9 mouse cellular contexts compared by ENCODE assay signal in genomic region chr10:60885348-60886275, GRCm38 (mm10). TPM values are rescaled to one million over a fixed set of nuclear protein-coding genes. Genes with fewer than 3 reads are reported as not detected.
DNase-seq lines count a peak whose midpoint lies in the region; ATAC-seq lines count a peak whose summit lies in the region.
"Had no signal": no experiment of that assay in that cellular context is flagged by ENCODE, and none has a peak within 500 bp of the region (broad histone marks: within the 10 kb centered on the region; RNA-seq: fewer than 3 reads in every experiment).

No protein-coding gene starts in this region.

- DNase-seq in right cerebral cortex, postnatal 10 days (ENCODE audit: low spot score in 2 of 2): peak; percentile 31 to 34
- DNase-seq in right cerebral cortex, postnatal 25 days: no peak
- DNase-seq in hindbrain, embryonic 10.5 days (ENCODE audit: low spot score): peak; percentile 76
- no peak for DNase-seq in left cerebral cortex, postnatal 14 days (ENCODE audit: low spot score in 2 of 2)
- no peak for DNase-seq in urinary bladder, postnatal 25 days (ENCODE audit: low spot score)
- DNase-seq in thymus, adult 18-20 months: no peak

- H3K4me2 ChIP-seq in liver, embryonic 16.5 days (ENCODE audit: low read depth, low read length): peak overlapping the region; percentile 6; the same call in 1 of the 2 replicates
- peak overlapping the region; percentile 31; the same call in 1 of the 2 replicates for H3K4me2 ChIP-seq in stomach, embryonic 16.5 days (ENCODE audit: low read depth, low read length)

- no peaks in the 10 kb centered on the region for H3K9me3 ChIP-seq in hindbrain, embryonic 10.5 days
- no peaks in the 10 kb centered on the region for H3K9me3 ChIP-seq in liver, embryonic 16.5 days (replicated peaks; ENCODE audit: control insufficient read depth, low read length)
- no peaks in the 10 kb centered on the region for H3K9me3 ChIP-seq in stomach, embryonic 16.5 days (replicated peaks; ENCODE audit: control insufficient read depth, low read length)

- H3K4me3 ChIP-seq in hindbrain, embryonic 10.5 days: peak overlapping the region; percentile 36
- H3K4me3 ChIP-seq in liver, embryonic 16.5 days (ENCODE audit: low read depth, low read length): no peak overlapping the region
- H3K4me3 ChIP-seq in stomach, embryonic 16.5 days (replicated peaks; ENCODE audit: low read length): no peak overlapping the region

- intact Hi-C loops in left cerebral cortex, postnatal 14 days (cut with DNase I): no loop called here

- H3K36me3 ChIP-seq in hindbrain, embryonic 10.5 days: no peaks in the 10 kb centered on the region
- no peaks in the 10 kb centered on the region for H3K36me3 ChIP-seq in liver, embryonic 16.5 days (ENCODE audit: control insufficient read depth, insufficient read depth)
- H3K36me3 ChIP-seq in stomach, embryonic 16.5 days (ENCODE audit: control insufficient read depth, insufficient read depth, low read length): no peaks in the 10 kb centered on the region

- H3K27ac ChIP-seq in hindbrain, embryonic 10.5 days: peak overlapping the region; percentile 79
- H3K27ac ChIP-seq in liver, embryonic 16.5 days (ENCODE audit: low read length): no peak overlapping the region
- H3K27ac ChIP-seq in stomach, embryonic 16.5 days (ENCODE audit: low read length): no peak overlapping the region

- no peak for ATAC-seq in liver, embryonic 16.5 days (ENCODE audit: low read depth)
- peak; percentile 46; the same call in 1 of the 2 replicates for ATAC-seq in stomach, embryonic 16.5 days (ENCODE audit: insufficient read depth, low FRiP score)
- ATAC-seq: Patski had no signal

- H3K27me3 ChIP-seq in hindbrain, embryonic 10.5 days (ENCODE audit: insufficient read depth, poor library complexity, severe bottlenecking): peaks cover 59% of the 10 kb centered on the region
- H3K27me3 ChIP-seq in liver, embryonic 16.5 days (ENCODE audit: control insufficient read depth, insufficient read depth, low read depth, low read length): no peaks in the 10 kb centered on the region
- H3K27me3 ChIP-seq in stomach, embryonic 16.5 days (ENCODE audit: control insufficient read depth, insufficient read depth, low read length): no peaks in the 10 kb centered on the region

- WGBS in hindbrain, embryonic 10.5 days: 25% methylated on average over 25 of the region's 25 CpGs
- 31% methylated on average over 25 of the region's 25 CpGs for WGBS in liver, embryonic 16.5 days (ENCODE audit: insufficient replicate concordance)
- WGBS in stomach, embryonic 16.5 days: 27% methylated on average over 25 of the region's 25 CpGs

- no peak overlapping the region for H3K9ac ChIP-seq in liver, embryonic 16.5 days (ENCODE audit: low read depth, low read length)
- no peak overlapping the region for H3K9ac ChIP-seq in stomach, embryonic 16.5 days (ENCODE audit: low read length)

- H3K4me1 ChIP-seq in hindbrain, embryonic 10.5 days (replicated peaks): peaks cover 31% of the 10 kb centered on the region
- H3K4me1 ChIP-seq in liver, embryonic 16.5 days (ENCODE audit: control insufficient read depth, low read depth, low read length): no peaks in the 10 kb centered on the region
- no peaks in the 10 kb centered on the region for H3K4me1 ChIP-seq in stomach, embryonic 16.5 days (ENCODE audit: control insufficient read depth, insufficient read depth, low read length)

RNA-seq across cellular contexts. Expression of gene Unc5b, which starts 54.2 kb away (rescaled TPM):
- polyA plus RNA-seq in hindbrain, embryonic 10.5 days (2016; fragmentation: Nextera tagmentation; extraction: Ambion mirVana): 2.4 and 2.6 TPM in 2 replicates
- polyA plus RNA-seq in liver, embryonic 16.5 days (2015; fragmentation: Nextera tagmentation; extraction: Ambion mirVana): 0.27 and 0.29 TPM in 2 replicates
- polyA plus RNA-seq in stomach, embryonic 16.5 days (2015; fragmentation: Nextera tagmentation; extraction: Ambion mirVana): 3.7 and 4.0 TPM in 2 replicates
- total RNA-seq in left cerebral cortex, postnatal 14 days (2021): 10 to 100 TPM in 1 of 2 experiments, 1 to 10 TPM in 1; 7.6 to 12.3 TPM

Comparison
In these comparisons a context has a peak if more than half of its experiments do, and no peak if none do; other contexts are left out.
1. DNase-seq: peak in right cerebral cortex, postnatal 10 days (2 of 2) and hindbrain, embryonic 10.5 days (single experiment); none in right cerebral cortex, postnatal 25 days (single experiment), left cerebral cortex, postnatal 14 days (0 of 2), urinary bladder, postnatal 25 days (single experiment) and thymus, adult 18-20 months (0 of 2).